Mouse (Mus musculus) erythroblast, adult 5-6 weeks (primary cell): ENCODE measurements around the gene Lgi4. TPM values are rescaled to one million over a fixed set of nuclear protein-coding genes. Genes with fewer than 3 reads are reported as not detected.

Experiments used
- ATAC-seq: replicated peaks from 2 replicates; pipeline ENCODE4 v1.8.0; 2016; ENCODE audit warnings: moderate number of reproducible peaks, mild to moderate bottlenecking, moderate TSS enrichment, inconsistent platforms; ENCODE audit not compliant: poor library complexity, low FRiP score, severe bottlenecking
- total RNA-seq, 2 experiments: library from RNA; stranded (forward) in 1 of 2; stranded (reverse) in 1 of 2; fragments of 150-400 nt in 1 of 2; fragments of 200-764, 138-1000 nt in 1 of 2; gene quantifications; 2 replicates each; pipeline versions ENCODE4 v1.2.3 to v1.2.4; 2015 to 2017; ENCODE audit warnings: low replicate concordance in 2 of 2

Lgi4 gene
- total RNA-seq, 2 experiments from 2014 or later: not detected

- no peak for ATAC-seq
Measured at GRCm38 (mm10) chr7:31050921-31051320, 8.2 kb upstream of the Lgi4 start.

DNA sequence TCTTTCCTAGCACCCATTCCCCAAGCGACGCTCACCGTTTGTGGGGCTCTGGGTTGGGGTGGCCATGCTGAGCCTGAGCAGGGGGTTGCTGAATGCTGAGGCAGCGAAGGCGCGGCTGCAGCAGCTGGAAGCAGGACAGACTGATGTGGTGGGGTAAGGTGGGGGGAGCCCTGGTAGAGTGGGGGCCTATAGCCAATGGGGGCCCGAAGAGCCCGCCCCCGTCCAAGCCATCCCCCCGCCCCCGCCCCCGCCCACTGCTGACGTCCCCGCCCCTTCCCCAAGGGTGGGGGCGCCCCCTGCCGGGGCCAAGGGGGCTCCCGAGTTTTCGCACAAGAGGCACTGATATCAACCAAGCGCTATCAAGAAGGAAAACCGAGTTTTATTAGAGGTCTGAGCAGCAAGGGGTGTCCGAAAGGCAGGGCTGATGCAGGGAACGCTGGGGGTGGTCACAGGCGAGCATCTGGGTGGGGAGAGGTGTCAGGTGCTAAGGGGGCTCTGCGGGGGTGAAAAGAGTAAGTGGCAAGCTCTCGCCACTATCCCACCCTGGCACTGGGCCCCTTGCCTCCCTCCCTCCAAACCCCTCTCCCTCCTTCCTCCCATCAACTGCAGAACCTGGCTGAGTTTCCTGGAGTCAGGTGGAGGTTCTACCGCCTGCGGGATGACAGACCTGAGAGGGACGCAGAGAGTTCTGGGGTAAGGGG is 7.7 kb upstream of the Lgi4 start, which contains the start of gene Fxyd7:
Fxyd7 (minus strand) TSS at position 147 of the 701 bp plus-strand sequence.
- ATAC-seq: no peak

- ATAC-seq: no peak
Measured at GRCm38 (mm10) chr7:31052251-31052635, 6.9 kb upstream of the Lgi4 start.

- no peak for ATAC-seq
Measured at GRCm38 (mm10) chr7:31052636-31053434, 6.3 kb upstream of the Lgi4 start.

- ATAC-seq: no peak
Measured at GRCm38 (mm10) chr7:31053882-31054447, 5.2 kb upstream of the Lgi4 start.

GRCm38 (mm10) chr7:31054661-31055320 is 4.4 kb upstream of the Lgi4 start:
- no peak for ATAC-seq

GRCm38 (mm10) chr7:31055354-31055824 is 3.8 kb upstream of the Lgi4 start:
- ATAC-seq: no peak

DNA sequence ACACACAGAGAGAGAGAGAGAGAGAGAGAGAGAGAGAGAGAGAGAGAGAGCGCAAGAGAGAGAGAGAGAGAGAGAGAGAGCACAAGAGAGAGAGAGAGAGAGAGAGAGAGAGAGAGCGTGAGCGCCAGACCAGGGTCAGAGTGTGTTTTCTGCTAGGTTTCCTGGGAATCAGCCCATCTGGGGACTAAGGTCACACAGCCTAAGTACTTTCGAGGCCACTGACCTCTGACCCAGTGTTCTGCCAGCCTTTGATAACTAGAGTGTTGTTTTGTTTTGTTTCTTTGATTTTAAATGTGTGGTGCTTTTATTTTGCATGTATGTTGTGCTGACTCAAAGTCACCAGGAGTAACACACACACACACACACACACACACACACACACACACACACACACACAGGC is 3.3 kb upstream of the Lgi4 start:
- ATAC-seq: no peak

GRCm38 (mm10) chr7:31056448-31056847 is 2.7 kb upstream of the Lgi4 start:
- ATAC-seq: no peak

- ATAC-seq: no peak
Measured at GRCm38 (mm10) chr7:31057071-31057470, 2.1 kb upstream of the Lgi4 start, which contains the start of gene Fxyd1. Fxyd1 (minus strand) TSS chr7:31057199.

DNA sequence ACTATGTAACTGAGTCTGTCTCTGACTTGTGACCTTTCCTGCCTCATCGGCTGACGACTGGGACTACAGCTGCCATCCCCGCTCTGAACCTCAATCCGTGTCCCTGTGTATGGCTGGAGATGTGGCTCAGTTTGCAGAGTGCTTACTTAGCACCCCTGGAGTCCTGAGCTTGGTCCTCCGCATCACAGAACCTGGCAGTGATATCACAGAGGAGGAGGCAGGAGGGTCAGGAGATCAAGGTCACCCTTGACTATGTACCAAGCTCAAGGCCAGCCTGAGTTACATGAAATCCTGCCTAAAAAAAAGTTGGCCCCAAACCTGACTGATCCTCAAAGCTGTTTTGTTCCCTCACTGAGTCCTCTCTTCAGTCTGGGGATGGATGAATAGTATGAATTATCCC is 1.4 kb upstream of the Lgi4 start:
- ATAC-seq: no peak

- no peak for ATAC-seq
Measured at GRCm38 (mm10) chr7:31058211-31058610, 931 bp upstream of the Lgi4 start.

DNA sequence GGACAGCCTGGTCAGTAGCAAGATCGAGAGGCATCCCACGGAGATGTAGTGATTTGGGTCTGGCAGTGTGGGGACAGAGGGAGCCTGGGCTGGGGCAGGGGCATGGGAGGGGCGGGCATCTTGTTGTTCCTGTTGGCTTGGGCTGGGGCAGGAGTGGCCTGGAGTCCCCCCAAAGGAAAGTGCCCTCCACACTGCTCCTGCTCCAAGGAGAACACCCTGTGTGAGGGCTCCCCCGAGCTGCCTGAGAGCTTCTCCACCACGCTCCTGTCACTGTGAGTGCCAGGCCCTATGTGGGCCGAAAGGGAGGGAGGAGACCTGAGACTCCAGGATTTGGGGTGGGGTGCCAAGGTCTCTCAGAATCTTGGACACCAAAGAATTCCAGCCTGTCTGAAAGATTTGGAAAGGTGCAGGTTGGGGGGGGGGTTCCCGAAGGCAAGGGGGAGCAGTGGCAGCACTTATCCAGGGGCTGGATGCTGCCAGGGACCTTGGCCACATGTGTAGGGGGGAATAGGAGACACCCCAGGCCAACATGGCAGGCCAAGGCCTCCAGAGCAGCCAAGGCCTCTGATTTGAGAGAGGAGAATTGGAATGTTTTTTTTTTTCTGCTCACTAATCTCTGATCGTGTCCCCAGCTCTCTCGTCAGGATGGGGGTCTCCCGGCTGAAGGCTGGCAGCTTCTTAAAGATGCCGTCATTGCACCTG is 928 bp downstream of the Lgi4 start:
- ATAC-seq: no peak

GRCm38 (mm10) chr7:31060621-31061010 is 1.5 kb downstream of the Lgi4 start:
- no peak for ATAC-seq

DNA sequence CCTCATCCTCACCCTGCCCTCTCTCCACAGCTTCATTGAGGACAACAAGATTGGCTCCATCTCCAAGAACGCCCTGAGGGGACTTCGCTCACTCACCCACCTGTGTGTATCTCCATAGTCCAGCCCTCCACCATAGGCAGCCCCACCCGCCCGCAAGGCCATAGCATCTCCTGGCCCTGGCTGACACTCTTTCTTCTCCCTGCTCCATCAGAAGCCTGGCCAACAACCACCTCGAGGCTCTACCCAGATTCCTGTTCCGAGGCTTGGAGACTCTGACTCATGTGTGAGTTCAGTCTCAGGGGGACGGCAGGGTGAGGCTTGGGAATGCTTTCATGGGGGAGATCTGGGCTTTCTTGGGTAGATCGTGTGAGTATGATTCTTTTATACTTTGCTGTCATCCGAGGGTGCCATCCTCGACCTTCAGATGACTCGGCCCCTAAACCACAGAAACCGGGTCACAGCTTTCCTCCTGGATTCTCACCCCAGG is 4.0 kb downstream of the Lgi4 start:
- no peak for ATAC-seq

DNA sequence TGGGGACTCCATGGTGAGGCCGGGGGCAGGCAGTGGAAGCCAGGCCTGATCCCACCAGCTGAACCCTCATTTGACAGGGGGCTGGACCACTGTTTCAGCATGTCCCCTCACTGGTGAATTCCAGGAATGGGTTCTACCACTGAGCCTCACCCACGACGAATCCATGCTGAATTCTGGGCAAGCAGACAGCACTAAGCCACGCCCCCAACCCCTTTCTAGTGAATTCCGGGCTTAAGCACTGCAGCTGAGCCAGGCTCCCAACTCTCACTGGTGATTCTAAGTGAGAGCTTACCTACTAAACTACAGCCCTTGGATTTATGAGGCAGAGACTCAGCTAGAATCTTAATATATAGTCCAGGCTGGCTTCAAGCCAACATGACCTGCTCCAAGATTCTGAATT is 8.7 kb downstream of the Lgi4 start:
- ATAC-seq: no peak

- ATAC-seq: no peak
Measured at GRCm38 (mm10) chr7:31069491-31069890, 10.3 kb downstream of the Lgi4 start.

DNA sequence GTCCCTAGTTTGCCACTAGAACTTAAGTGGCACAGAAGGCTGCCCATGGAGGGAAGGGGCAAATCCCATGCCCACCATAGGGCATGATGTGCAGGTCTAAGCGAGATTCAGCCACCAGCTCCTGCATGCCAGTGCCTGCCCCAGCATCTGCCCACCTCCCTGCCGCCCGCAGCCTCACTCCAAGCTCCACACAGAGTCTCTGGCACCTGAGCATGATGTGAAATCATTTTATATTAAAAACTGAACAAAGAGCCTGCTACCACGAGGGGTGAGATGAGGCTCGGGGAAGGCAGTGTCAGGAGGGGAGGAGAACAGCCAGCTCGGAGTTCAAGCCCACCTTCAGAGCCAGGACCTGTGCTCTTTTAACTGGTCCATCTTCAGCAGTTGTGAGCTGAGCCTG is 11.2 kb downstream of the Lgi4 start:
- no peak for ATAC-seq

GRCm38 (mm10) chr7:31072326-31072725 is 13.2 kb downstream of the Lgi4 start:
- ATAC-seq: no peak

GRCm38 (mm10) chr7:31073546-31073945 is 14.4 kb downstream of the Lgi4 start:
- no peak for ATAC-seq
